Mouse (Mus musculus) frontal cortex, adult 2 months (tissue): ENCODE data around the gene Gm20388. TPM values are rescaled to one million over a fixed set of nuclear protein-coding genes. Genes with fewer than 3 reads are reported as not detected.

ENCODE experiments used
- DNase-seq, 2 experiments: peaks; one replicate each; pipeline ENCODE4 v3.0.0; 2022; ENCODE audit warnings: low spot score in 1 of 2; ENCODE audit errors: extremely low spot score in 1 of 2
- polyA plus RNA-seq: library from polyadenylated mRNA; depleted of rRNA; stranded (reverse); fragments of >200 nt; gene quantifications from 2 replicates; pipeline ENCODE4 v1.2.3, GENCODE M21; 2012

Gene Gm20388
- polyA plus RNA-seq, 1 experiment: 22.2 TPM

GRCm38 (mm10) chr8:121089631-121090380, 1179.2 kb downstream of the Gm20388 start:
- no peak for DNase-seq

- DNase-seq: no peak
Observed at GRCm38 (mm10) chr8:121090716-121091115, 1180.1 kb downstream of the Gm20388 start.

GRCm38 (mm10) chr8:121092141-121092540, 1181.5 kb downstream of the Gm20388 start:
- no peak for DNase-seq

- DNase-seq: peak; percentile 38 to 92
Observed at GRCm38 (mm10) chr8:121092627-121093026, 1182.0 kb downstream of the Gm20388 start.

GRCm38 (mm10) chr8:121093496-121093895, 1182.9 kb downstream of the Gm20388 start:
- no peak for DNase-seq

- DNase-seq: peak; percentile 28 to 84
Observed at GRCm38 (mm10) chr8:121104049-121104818, 1193.6 kb downstream of the Gm20388 start.

- DNase-seq: peak; percentile 97 to 100
Observed at GRCm38 (mm10) chr8:121107668-121108656, 1197.3 kb downstream of the Gm20388 start, which contains the start of gene Mthfsd. TSS of gene Mthfsd (minus strand) at chr8:121108392.

GRCm38 (mm10) chr8:121108657-121109056, 1198.0 kb downstream of the Gm20388 start:
- no peak for DNase-seq

- DNase-seq: no peak
Observed at GRCm38 (mm10) chr8:121111145-121111907, 1200.7 kb downstream of the Gm20388 start.

- peak; percentile 82 to 99 for DNase-seq
Observed at GRCm38 (mm10) chr8:121113261-121113660, 1202.6 kb downstream of the Gm20388 start.

- DNase-seq: no peak
Observed at GRCm38 (mm10) chr8:121115136-121115535, 1204.5 kb downstream of the Gm20388 start.

GRCm38 (mm10) chr8:121115948-121116347, 1205.3 kb downstream of the Gm20388 start, which contains the start of gene Foxc2:
TSS of gene Foxc2 (plus strand) at chr8:121116171.
- DNase-seq: peak in 1 of 2 experiments; percentile 56

GRCm38 (mm10) chr8:121116591-121117185, 1206.0 kb downstream of the Gm20388 start:
- DNase-seq: no peak

GRCm38 (mm10) chr8:121117186-121117651, 1206.6 kb downstream of the Gm20388 start:
- no peak for DNase-seq

GRCm38 (mm10) chr8:121117906-121118305, 1207.3 kb downstream of the Gm20388 start:
- DNase-seq: no peak

- no peak for DNase-seq
Observed at GRCm38 (mm10) chr8:121118634-121119420, 1208.2 kb downstream of the Gm20388 start.

GRCm38 (mm10) chr8:121119635-121120455, 1209.2 kb downstream of the Gm20388 start:
- no peak for DNase-seq
